Mouse (Mus musculus): ENCODE data around the gene Nucks1.
"Not testable (repeated sequence)": the region's sequence is repeated elsewhere in the genome, so short reads cannot be mapped to it uniquely, and the experiment has no call there.

- not testable (repeated sequence) for TF ChIP-seq CTCF, POLR2A (IDR thresholded peaks at IDR 0.05; ENCODE audit: extremely low read depth, insufficient read depth, low read length)
Measured at GRCm38 (mm10) chr1:131909236-131909635, 1.1 kb upstream of the Nucks1 start.
